Mouse (Mus musculus) lung, embryonic 15.5 days (tissue): Measurements from ENCODE around the gene Olfr57. TPM values are rescaled to one million over a fixed set of nuclear protein-coding genes. Genes with fewer than 3 reads are reported as not detected.
"Not testable (repeated sequence)": the region's sequence is repeated elsewhere in the genome, so short reads cannot be mapped to it uniquely, and the experiment has no call there.

ENCODE experiments used
- ATAC-seq: fragments of 200-750 bp; cut with Nextera tagmentation; 2 replicates; pipeline ENCODE4 v1.8.0; 2017; ENCODE audit warnings: moderate number of reproducible peaks, borderline replicate concordance; ENCODE audit not compliant: low FRiP score, low TSS enrichment; ENCODE audit errors: extremely low read depth
- H3K27ac ChIP-seq: fragments of 300-500 bp; sonication (generic); 2 replicates; pipeline ENCODE4 v1.5.1; 2015; ENCODE audit warnings: moderate library complexity, mild to moderate bottlenecking, inconsistent platforms
- H3K27me3 ChIP-seq: fragments of 300-500 bp; sonication (generic); 2 replicates; pipeline ENCODE4 v1.6.1; 2015; ENCODE audit warnings: inconsistent platforms
- H3K36me3 ChIP-seq: fragments of 300-500 bp; sonication (generic); 2 replicates; pipeline ENCODE4 v1.6.1; 2015; ENCODE audit warnings: inconsistent platforms
- H3K4me1 ChIP-seq: fragments of 300-500 bp; sonication (generic); 2 replicates; pipeline ENCODE4 v1.6.1; 2015; ENCODE audit warnings: inconsistent platforms
- H3K4me2 ChIP-seq: fragments of 300-500 bp; sonication (generic); 2 replicates; pipeline ENCODE4 v1.6.1; 2015; ENCODE audit warnings: inconsistent platforms, mild to moderate bottlenecking, moderate library complexity
- H3K4me3 ChIP-seq: fragments of 300-500 bp; sonication (generic); 2 replicates; pipeline ENCODE4 v1.5.1; 2015; ENCODE audit warnings: mild to moderate bottlenecking, inconsistent platforms
- H3K9ac ChIP-seq: fragments of 300-500 bp; sonication (generic); 2 replicates; pipeline ENCODE4 v1.6.1; 2015; ENCODE audit warnings: inconsistent platforms
- H3K9me3 ChIP-seq: fragments of 300-500 bp; sonication (generic); 2 replicates; pipeline ENCODE4 v1.6.1; 2016; ENCODE audit warnings: inconsistent platforms
- WGBS: fragments of 180-500 bp; shearing (Covaris S2); methylation state at CpG from one replicate; pipeline ENCODE4 v1.1.7; 2015; 5-methylcytosine and 5-hydroxymethylcytosine counted together
- polyA plus RNA-seq: library from polyadenylated mRNA; unstranded; fragments of >200 nt; fragmentation: Nextera tagmentation; extraction: Ambion mirVana; gene quantifications from 2 replicates; pipeline ENCODE4 v1.2.1, GENCODE M21; 2015

The Olfr57 gene
- polyA plus RNA-seq = not detected in 2 replicates

DNA sequence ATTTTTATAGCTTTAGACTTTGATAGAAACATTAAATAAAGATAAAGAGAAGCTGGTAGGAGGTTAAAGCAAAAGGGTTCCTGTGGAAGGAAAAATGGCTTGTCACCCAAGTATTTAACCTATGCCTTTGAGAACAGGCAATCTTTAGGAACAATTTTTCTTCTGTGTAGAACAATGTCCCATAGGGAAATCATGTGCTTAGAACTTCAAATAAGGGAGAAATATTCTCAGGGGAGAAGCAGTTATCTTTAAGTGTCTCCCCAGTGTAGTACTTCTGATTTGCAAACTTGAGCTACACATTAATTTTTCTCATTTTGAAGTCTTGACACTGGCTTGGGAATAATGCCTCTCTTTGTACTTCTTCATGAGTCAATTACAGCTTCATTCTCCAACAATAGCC is at the start of gene Olfr57:
TSS of gene Olfr57 (plus strand) at position 301 of the 400 bp plus-strand sequence.
- H3K36me3 ChIP-seq = no peaks in the 10 kb centered on the region
- H3K4me1 ChIP-seq = no peaks in the 10 kb centered on the region
- no peaks in the 10 kb centered on the region for H3K27me3 ChIP-seq
- H3K27ac ChIP-seq = no peak within 1 kb of the TSS
- H3K4me3 ChIP-seq = no peak within 1 kb of the TSS
- H3K9me3 ChIP-seq = no peaks in the 10 kb centered on the region
- no peak for ATAC-seq
- H3K4me2 ChIP-seq = no peak within 1 kb of the TSS
- H3K9ac ChIP-seq = no peak within 1 kb of the TSS

DNA sequence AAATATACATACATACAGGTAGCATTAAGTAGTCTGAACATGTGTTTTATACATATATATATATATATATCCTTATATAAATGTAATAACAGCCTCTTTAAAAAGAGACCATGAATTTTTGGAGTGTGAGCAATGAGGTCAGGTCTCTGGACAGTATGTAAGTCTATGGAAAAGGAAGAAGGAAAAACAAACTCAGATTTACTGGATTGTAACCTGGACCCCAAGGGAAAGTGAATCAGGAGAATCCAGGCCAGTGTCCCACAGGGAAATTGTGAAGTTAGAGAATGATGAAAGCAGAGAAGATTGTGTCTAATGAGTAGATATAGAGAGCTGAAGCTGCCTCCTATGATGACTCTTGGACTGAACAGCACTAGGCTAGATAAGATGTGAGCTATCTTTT is 47.8 kb upstream of the Olfr57 start, which contains the start of gene Olfr1352:
TSS of gene Olfr1352 (plus strand) at position 301 of the 400 bp plus-strand sequence.
- Histone ChIP-seq H3K27ac (no peak within 1 kb of the TSS), H3K9ac (no peak within 1 kb of the TSS), H3K4me2 (no peak within 1 kb of the TSS), H3K4me3 (no peak within 1 kb of the TSS), H3K4me1 (no peaks in the 10 kb centered on the region), H3K36me3 (no peaks in the 10 kb centered on the region), H3K9me3 (no peaks in the 10 kb centered on the region), H3K27me3 (no peaks in the 10 kb centered on the region)
- ATAC-seq = no peak

DNA sequence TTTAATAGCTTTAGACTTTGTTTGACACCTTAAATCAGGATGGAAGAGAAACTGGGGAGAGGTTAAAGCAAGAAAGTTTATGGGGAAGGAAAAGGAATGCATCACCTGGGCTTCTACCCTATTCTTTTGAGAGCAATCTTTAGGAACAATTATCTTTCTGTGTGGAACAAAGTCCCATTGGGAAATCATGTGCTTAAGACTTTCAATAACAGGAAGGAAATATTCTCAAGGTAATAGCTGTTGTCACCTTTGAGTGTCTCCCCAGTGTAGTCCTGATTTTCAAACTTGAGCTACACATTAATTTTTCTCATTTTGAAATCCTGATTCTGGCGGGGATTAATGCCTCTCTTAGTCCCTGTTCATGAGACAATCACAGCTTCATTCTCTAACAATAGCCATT is 16.4 kb upstream of the Olfr57 start, which contains the start of gene Olfr1351:
TSS of gene Olfr1351 (plus strand) at position 301 of the 400 bp plus-strand sequence.
- 62% methylated on average over 1 of the region's 1 CpGs for WGBS
- Histone ChIP-seq H3K36me3 (no peaks in the 10 kb centered on the region), H3K4me3 (no peak within 1 kb of the TSS), H3K27me3 (no peaks in the 10 kb centered on the region), H3K9ac (no peak within 1 kb of the TSS), H3K4me2 (no peak within 1 kb of the TSS), H3K9me3 (no peaks in the 10 kb centered on the region), H3K27ac (no peak within 1 kb of the TSS), H3K4me1 (no peaks in the 10 kb centered on the region)
- no peak for ATAC-seq

DNA sequence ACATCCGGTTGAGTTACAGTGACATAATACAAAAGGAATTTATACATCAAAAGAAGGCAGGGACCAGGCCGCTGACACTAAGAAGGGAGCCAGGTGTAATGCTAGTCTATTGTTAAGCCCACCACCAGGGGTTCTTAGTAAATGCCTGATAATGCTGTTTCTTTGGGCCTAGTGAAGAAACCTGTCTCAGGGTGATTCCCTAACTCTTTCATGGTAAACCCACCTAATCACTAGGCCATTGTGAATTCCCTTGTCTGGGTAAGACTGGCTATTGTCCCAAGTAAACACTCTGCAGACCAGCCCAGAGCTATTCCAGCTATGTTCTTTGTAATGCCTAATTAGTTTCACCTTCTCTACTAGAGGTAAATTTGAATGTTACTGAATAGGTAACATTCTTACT is 13.9 kb downstream of the Olfr57 start:
- not testable (repeated sequence) for H3K4me3 ChIP-seq, H3K9ac ChIP-seq, H3K27me3 ChIP-seq, H3K27ac ChIP-seq, H3K36me3 ChIP-seq, H3K4me2 ChIP-seq, ATAC-seq, H3K4me1 ChIP-seq, H3K9me3 ChIP-seq
- 86% methylated on average over 2 of the region's 2 CpGs for WGBS

DNA sequence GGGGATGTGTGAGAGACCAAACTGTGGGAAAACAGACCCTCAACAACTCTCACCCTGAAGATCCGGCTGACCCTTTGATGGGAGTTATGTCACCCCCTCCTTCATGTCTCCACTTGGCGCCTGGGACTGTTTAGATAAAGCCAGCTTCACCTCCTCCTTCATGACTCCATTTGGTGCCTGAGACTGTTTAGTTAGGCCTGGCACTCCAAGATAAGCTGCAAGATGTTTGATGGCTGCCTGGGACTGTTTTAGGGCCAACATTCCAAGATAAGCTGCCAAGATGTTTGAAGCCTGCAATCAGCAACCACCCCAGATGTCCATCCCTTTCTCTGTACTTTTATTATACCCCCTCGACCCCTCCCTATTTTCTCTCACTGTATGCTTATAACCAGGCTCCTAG is 28.8 kb downstream of the Olfr57 start:
- WGBS = 36% methylated on average over 3 of the region's 3 CpGs
- ATAC-seq = not testable (repeated sequence)

More for the DNA sequence above, 28.8 kb downstream of the Olfr57 start:
- H3K9ac ChIP-seq, H3K4me2 ChIP-seq, H3K27ac ChIP-seq, H3K4me1 ChIP-seq, H3K27me3 ChIP-seq, H3K9me3 ChIP-seq, H3K4me3 ChIP-seq, H3K36me3 ChIP-seq: not testable (repeated sequence)

Other genes starting within 250 kb of the Olfr57 start
- gene Slc1a6, start 248.2 kb upstream of the Olfr57 start, polyA plus RNA-seq = 1.1 and 1.2 TPM in 2 replicates
- gene Olfr1356, start 176.6 kb upstream of the Olfr57 start, polyA plus RNA-seq = not detected in 2 replicates
- gene Olfr1355, start 153.2 kb upstream of the Olfr57 start, polyA plus RNA-seq = not detected in 2 replicates
- not detected in 2 replicates for gene Olfr1354, start 115.6 kb upstream of the Olfr57 start, polyA plus RNA-seq
- gene Olfr8, start 78.1 kb upstream of the Olfr57 start, polyA plus RNA-seq = not detected in 2 replicates
- not detected in 2 replicates for gene Olfr1353, start 65.4 kb upstream of the Olfr57 start, polyA plus RNA-seq
- gene Olfr1352, start 47.7 kb upstream of the Olfr57 start, polyA plus RNA-seq = not detected in 2 replicates
- not detected in 2 replicates for gene Olfr1351, start 16.3 kb upstream of the Olfr57 start, polyA plus RNA-seq
- 27.9 and 31.1 TPM in 2 replicates for gene 2610008E11Rik, start 68.9 kb downstream of the Olfr57 start, polyA plus RNA-seq
- gene Vmn2r80, start 120.0 kb downstream of the Olfr57 start, polyA plus RNA-seq = not detected in 2 replicates
- not detected in 2 replicates for gene Vmn2r81, start 219.0 kb downstream of the Olfr57 start, polyA plus RNA-seq